Mouse (Mus musculus) myocyte (in vitro differentiated cells): ENCODE data around the gene Pld5. TPM values are rescaled to one million over a fixed set of nuclear protein-coding genes. Genes with fewer than 3 reads are reported as not detected.

ENCODE experiments used
- H3K27me3 ChIP-seq: one replicate; pipeline ENCODE4 v1.6.1; 2011; ENCODE audit not compliant: control insufficient read depth, insufficient read depth, insufficient read length
- H3K36me3 ChIP-seq: one replicate; pipeline ENCODE4 v1.6.1; 2011; ENCODE audit not compliant: control insufficient read depth, insufficient read depth
- H3K4me2 ChIP-seq: one replicate; pipeline ENCODE4 v1.6.1; 2011; ENCODE audit warnings: low read depth, control low read depth
- H3K4me3 ChIP-seq: one replicate; pipeline ENCODE4 v1.5.1; 2011; ENCODE audit warnings: mild to moderate bottlenecking, control low read depth, moderate library complexity
- H3K79me2 ChIP-seq: one replicate; pipeline ENCODE4 v1.6.1; 2011; ENCODE audit not compliant: control insufficient read depth, insufficient read depth
- H3ac ChIP-seq: one replicate; pipeline ENCODE4 v1.6.1; 2011; ENCODE audit not compliant: control insufficient read depth, insufficient read length
- CEBPB ChIP-seq: IDR thresholded peaks from 2 replicates; pipeline ENCODE4 v1.6.1; 2011; ENCODE audit warnings: mild to moderate bottlenecking, moderate library complexity; ENCODE audit not compliant: poor library complexity, insufficient read depth, severe bottlenecking
- E2F4 ChIP-seq: IDR thresholded peaks from one replicate; pipeline ENCODE4 v1.6.1; 2011; ENCODE audit warnings: mild to moderate bottlenecking, control low read depth, moderate library complexity; ENCODE audit not compliant: insufficient read depth
- MAX ChIP-seq: IDR thresholded peaks from one replicate; pipeline ENCODE4 v1.6.1; 2011; ENCODE audit warnings: low read depth, mild to moderate bottlenecking, control low read depth
- MYOD1 ChIP-seq, 3 experiments: IDR thresholded peaks; one replicate each; pipeline ENCODE4 v1.6.1; 2011; ENCODE audit warnings: control low read depth in 2 of 3, low read depth in 2 of 3, mild to moderate bottlenecking in 2 of 3, moderate library complexity in 1 of 3; ENCODE audit not compliant: insufficient read length in 2 of 3, control insufficient read depth in 1 of 3
- MYOG ChIP-seq, 3 experiments: IDR thresholded peaks; one replicate each; pipeline ENCODE4 v1.6.1; 2011; ENCODE audit warnings: control low read depth in 2 of 3, low read depth in 2 of 3, mild to moderate bottlenecking in 2 of 3; ENCODE audit not compliant: insufficient read length in 2 of 3, control insufficient read depth in 1 of 3, insufficient read depth in 1 of 3
- POLR2A ChIP-seq: IDR thresholded peaks from one replicate; pipeline ENCODE4 v1.6.1; 2011; ENCODE audit warnings: low read depth, mild to moderate bottlenecking, control low read depth, moderate library complexity; ENCODE audit not compliant: insufficient read length
- POLR2AphosphoS2 ChIP-seq: IDR thresholded peaks from one replicate; pipeline ENCODE4 v1.6.1; 2011; ENCODE audit warnings: low read depth, control low read depth; ENCODE audit not compliant: insufficient read length
- REST ChIP-seq: IDR thresholded peaks from one replicate; pipeline ENCODE4 v1.6.1; 2011; ENCODE audit warnings: mild to moderate bottlenecking, control low read depth, moderate library complexity; ENCODE audit not compliant: insufficient read depth, insufficient read length
- SRF ChIP-seq: IDR thresholded peaks from one replicate; pipeline ENCODE4 v1.6.1; 2011; ENCODE audit warnings: low read depth; ENCODE audit not compliant: control insufficient read depth, insufficient read length
- TCF12 ChIP-seq: IDR thresholded peaks from one replicate; pipeline ENCODE4 v1.6.1; 2011; ENCODE audit warnings: mild to moderate bottlenecking, control low read depth; ENCODE audit not compliant: poor library complexity, insufficient read depth, severe bottlenecking
- TCF3 ChIP-seq: IDR thresholded peaks from one replicate; pipeline ENCODE4 v1.6.1; 2011; ENCODE audit warnings: low read depth, control low read depth; ENCODE audit not compliant: insufficient read length
- USF1 ChIP-seq: IDR thresholded peaks from one replicate; pipeline ENCODE4 v1.6.1; 2011; ENCODE audit warnings: low read depth, mild to moderate bottlenecking, control low read depth, moderate library complexity
- polyA plus RNA-seq: library from polyadenylated mRNA; unstranded; fragments of >200 nt; fragmentation: generic; extraction: Trizol; gene quantifications from one replicate; pipeline ENCODE4 v1.2.1, GENCODE M21; 2012; ENCODE audit warnings: missing spikeins

Gene Pld5
- polyA plus RNA-seq, 1 experiment, result not detected

- Histone ChIP-seq H3K27me3 (no peaks in the 10 kb centered on the region), H3K79me2 (no peaks in the 10 kb centered on the region), H3K4me2 (no peak overlapping the region), H3K4me3 (no peak overlapping the region), H3ac (no peak overlapping the region), H3K36me3 (no peaks in the 10 kb centered on the region)
- TF ChIP-seq TCF12, result no peak
- TF ChIP-seq E2F4, result no peak
- no peak for TF ChIP-seq SRF
- no peak for TF ChIP-seq USF1
- no peak for TF ChIP-seq MYOG (IDR thresholded peaks at IDR 0.05; ENCODE audit: control insufficient read depth in 1 of 3, insufficient read depth in 1 of 3, insufficient read length in 2 of 3, low read depth in 2 of 3)
- TF ChIP-seq POLR2A, result no peak
- no peak for TF ChIP-seq TCF3
- no peak for TF ChIP-seq REST
- TF ChIP-seq CEBPB, result no peak
- no peak for TF ChIP-seq POLR2AphosphoS2
These were observed 324.3 kb downstream of the Pld5 start for GRCm38 (mm10) chr1:175950851-175951250.

DNA sequence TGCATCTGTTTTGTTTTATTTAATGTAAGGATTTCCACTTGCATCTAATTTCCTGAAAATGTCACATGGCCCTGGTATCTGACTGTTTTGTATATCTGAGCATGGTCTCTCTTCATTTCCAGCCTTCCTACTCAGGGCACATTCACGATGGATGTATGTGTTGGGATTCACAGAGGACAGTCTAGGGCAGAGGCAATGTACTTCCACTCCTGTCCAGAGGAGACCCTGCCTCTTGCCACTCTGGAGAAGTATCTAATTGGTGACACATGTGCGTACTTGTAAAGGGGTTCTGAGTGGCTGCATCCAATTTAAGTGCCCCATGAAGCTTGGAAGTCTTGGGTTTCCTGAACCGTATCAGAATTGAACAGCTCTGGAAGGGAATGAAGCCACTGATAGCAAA is 324.7 kb downstream of the Pld5 start:
- no peaks in the 10 kb centered on the region for H3K36me3 ChIP-seq
- H3K27me3 ChIP-seq, result no peaks in the 10 kb centered on the region
- H3K79me2 ChIP-seq, result no peaks in the 10 kb centered on the region
- no peak overlapping the region for H3ac ChIP-seq
- no peak overlapping the region for H3K4me2 ChIP-seq
- TF ChIP-seq SRF (no peak), MYOG (IDR thresholded peaks at IDR 0.05; ENCODE audit: control insufficient read depth in 1 of 3, insufficient read depth in 1 of 3, insufficient read length in 2 of 3, low read depth in 2 of 3) (no peak), MYOD1 (IDR thresholded peaks at IDR 0.05; ENCODE audit: control insufficient read depth in 1 of 3, insufficient read length in 2 of 3, low read depth in 2 of 3) (no peak), E2F4 (no peak), CEBPB (no peak), REST (no peak), POLR2A (no peak), TCF12 (no peak), MAX (no peak), POLR2AphosphoS2 (no peak), USF1 (no peak)
- no peak overlapping the region for H3K4me3 ChIP-seq

DNA sequence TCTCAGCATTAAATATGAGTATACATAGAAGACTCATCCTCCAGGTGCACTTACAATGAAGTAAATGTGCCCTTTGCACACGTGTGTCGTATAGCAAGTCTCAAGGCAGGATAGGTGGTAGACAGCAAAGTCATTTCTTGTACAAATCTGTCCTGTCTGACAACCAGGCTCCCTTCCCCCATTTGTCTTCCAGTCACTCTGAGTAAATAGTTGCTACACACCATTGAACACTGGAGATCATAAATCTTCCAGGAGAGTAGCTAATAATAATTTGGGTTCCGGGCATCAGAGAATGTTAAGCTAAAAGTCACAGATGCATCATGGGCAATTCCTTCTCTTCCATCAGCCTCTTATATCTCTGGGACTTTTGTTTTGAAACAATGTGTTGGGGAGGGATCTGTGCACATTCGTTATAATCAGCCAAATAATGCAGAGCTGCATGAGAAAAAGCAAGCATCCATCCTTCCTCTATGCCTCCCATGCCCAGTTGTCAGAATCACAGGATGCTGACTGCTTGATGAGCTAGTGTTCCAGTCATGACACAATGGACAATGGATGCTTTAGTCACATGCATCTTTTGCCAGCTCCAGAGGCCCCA is 328.3 kb downstream of the Pld5 start:
- TF ChIP-seq USF1 (no peak), SRF (no peak), TCF12 (no peak)
- Histone ChIP-seq H3K36me3 (no peaks in the 10 kb centered on the region), H3K4me2 (no peak overlapping the region), H3ac (no peak overlapping the region), H3K4me3 (no peak overlapping the region), H3K79me2 (no peaks in the 10 kb centered on the region), H3K27me3 (no peaks in the 10 kb centered on the region)

- no peaks in the 10 kb centered on the region for H3K36me3 ChIP-seq
- TF ChIP-seq E2F4, result no peak
- no peak for TF ChIP-seq TCF12
- TF ChIP-seq CEBPB, result no peak
- no peak for TF ChIP-seq POLR2AphosphoS2
- no peak for TF ChIP-seq REST
- TF ChIP-seq MYOG (IDR thresholded peaks at IDR 0.05; ENCODE audit: control insufficient read depth in 1 of 3, insufficient read depth in 1 of 3, insufficient read length in 2 of 3, low read depth in 2 of 3), result no peak
- TF ChIP-seq USF1, result no peak
- TF ChIP-seq POLR2A, result no peak
- TF ChIP-seq SRF, result no peak
- TF ChIP-seq MYOD1 (IDR thresholded peaks at IDR 0.05; ENCODE audit: control insufficient read depth in 1 of 3, insufficient read length in 2 of 3, low read depth in 2 of 3), result no peak
- H3K27me3 ChIP-seq, result peaks cover 4% of the 10 kb centered on the region
- no peak overlapping the region for H3K4me3 ChIP-seq
- no peaks in the 10 kb centered on the region for H3K79me2 ChIP-seq
- H3K4me2 ChIP-seq, result no peak overlapping the region
- H3ac ChIP-seq, result no peak overlapping the region
These were observed 331.9 kb downstream of the Pld5 start for GRCm38 (mm10) chr1:175943168-175943567.

GRCm38 (mm10) chr1:175938731-175939130 is 336.4 kb downstream of the Pld5 start:
- no peaks in the 10 kb centered on the region for H3K36me3 ChIP-seq
- no peak overlapping the region for H3K4me3 ChIP-seq
- H3K79me2 ChIP-seq, result no peaks in the 10 kb centered on the region
- no peak overlapping the region for H3K4me2 ChIP-seq
- H3K27me3 ChIP-seq, result peaks cover 17% of the 10 kb centered on the region
- H3ac ChIP-seq, result no peak overlapping the region
- TF ChIP-seq MYOD1 (IDR thresholded peaks at IDR 0.05; ENCODE audit: control insufficient read depth in 1 of 3, insufficient read length in 2 of 3, low read depth in 2 of 3), result no peak
- TF ChIP-seq POLR2AphosphoS2, result no peak
- no peak for TF ChIP-seq CEBPB
- no peak for TF ChIP-seq MAX
- no peak for TF ChIP-seq E2F4
- no peak for TF ChIP-seq REST
- no peak for TF ChIP-seq TCF12
- no peak for TF ChIP-seq SRF
- TF ChIP-seq MYOG (IDR thresholded peaks at IDR 0.05; ENCODE audit: control insufficient read depth in 1 of 3, insufficient read depth in 1 of 3, insufficient read length in 2 of 3, low read depth in 2 of 3), result no peak
- no peak for TF ChIP-seq USF1
- TF ChIP-seq POLR2A, result no peak
- TF ChIP-seq TCF3, result no peak
